Mouse (Mus musculus) neural tube, embryonic 15.5 days (tissue): ENCODE data around the gene Slc35b4. TPM values are rescaled to one million over a fixed set of nuclear protein-coding genes. Genes with fewer than 3 reads are reported as not detected.

Source experiments
- ATAC-seq: fragments of 200-750 bp; cut with Nextera tagmentation; 2 replicates; pipeline ENCODE4 v1.8.0; 2017; ENCODE audit warnings: mild to moderate bottlenecking, moderate TSS enrichment, moderate library complexity; ENCODE audit not compliant: low FRiP score
- H3K27ac ChIP-seq: fragments of 300-500 bp; sonication (generic); replicated peaks from 2 replicates; pipeline ENCODE4 v1.5.1; 2015; ENCODE audit warnings: mild to moderate bottlenecking, inconsistent platforms
- H3K27me3 ChIP-seq: fragments of 300-500 bp; sonication (generic); replicated peaks from 2 replicates; pipeline ENCODE4 v1.6.1; 2015; ENCODE audit warnings: inconsistent platforms
- H3K36me3 ChIP-seq: fragments of 300-500 bp; sonication (generic); 2 replicates; pipeline ENCODE4 v1.6.1; 2015; ENCODE audit warnings: inconsistent platforms
- H3K4me1 ChIP-seq: fragments of 300-500 bp; sonication (generic); 2 replicates; pipeline ENCODE4 v1.6.1; 2015; ENCODE audit warnings: inconsistent platforms
- H3K4me2 ChIP-seq: fragments of 300-500 bp; sonication (generic); 2 replicates; pipeline ENCODE4 v1.6.1; 2015; ENCODE audit warnings: inconsistent platforms, mild to moderate bottlenecking, moderate library complexity
- H3K4me3 ChIP-seq: fragments of 300-500 bp; sonication (generic); replicated peaks from 2 replicates; pipeline ENCODE4 v1.5.1; 2015; ENCODE audit warnings: mild to moderate bottlenecking, inconsistent platforms
- H3K9ac ChIP-seq: fragments of 300-500 bp; sonication (generic); replicated peaks from 2 replicates; pipeline ENCODE4 v1.6.1; 2015; ENCODE audit warnings: mild to moderate bottlenecking, inconsistent platforms
- H3K9me3 ChIP-seq: fragments of 300-500 bp; sonication (generic); replicated peaks from 2 replicates; pipeline ENCODE4 v1.6.1; 2016; ENCODE audit warnings: inconsistent platforms
- WGBS: fragments of 180-500 bp; shearing (Covaris S2); methylation state at CpG from one replicate; pipeline ENCODE4 v1.1.7; 2015; ENCODE audit warnings: mixed read lengths; 5-methylcytosine and 5-hydroxymethylcytosine counted together
- polyA plus RNA-seq: library from polyadenylated mRNA; unstranded; fragments of >200 nt; fragmentation: Nextera tagmentation; extraction: Ambion mirVana; gene quantifications from 2 replicates; pipeline ENCODE4 v1.2.1, GENCODE M21; 2015

Slc35b4 gene
- polyA plus RNA-seq, 1 experiment from 2014 or later, result 39.4 TPM

DNA sequence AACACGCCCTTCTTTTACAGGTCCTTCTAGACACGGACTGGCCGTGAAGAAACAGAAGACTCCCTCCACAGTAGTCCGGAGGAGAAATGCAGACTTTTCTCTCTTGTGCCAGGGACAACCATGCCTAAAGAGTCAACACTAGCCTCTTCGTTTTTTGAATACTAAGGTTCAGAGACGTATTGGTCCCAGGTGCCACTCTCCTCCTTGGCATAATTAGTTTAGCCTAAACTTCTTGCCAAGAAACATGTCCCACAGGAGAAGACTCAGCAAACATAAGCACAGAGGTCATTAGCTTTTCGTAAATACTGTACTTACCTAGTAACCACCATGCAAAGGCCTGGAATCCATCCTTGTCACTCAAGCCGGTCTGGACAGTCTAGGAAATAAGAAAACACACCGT, 13.9 kb downstream of the Slc35b4 start:
- H3K4me1 ChIP-seq, result no peaks in the 10 kb centered on the region
- H3K9me3 ChIP-seq, result no peaks in the 10 kb centered on the region
- no peaks in the 10 kb centered on the region for H3K27me3 ChIP-seq
- H3K27ac ChIP-seq, result no peak overlapping the region
- no peak for ATAC-seq
- no peak overlapping the region for H3K9ac ChIP-seq
- H3K36me3 ChIP-seq, result peaks cover 77% of the 10 kb centered on the region
- no peak overlapping the region for H3K4me3 ChIP-seq
- WGBS, result 86% methylated on average over 9 of the region's 9 CpGs
- H3K4me2 ChIP-seq, result no peak overlapping the region

DNA sequence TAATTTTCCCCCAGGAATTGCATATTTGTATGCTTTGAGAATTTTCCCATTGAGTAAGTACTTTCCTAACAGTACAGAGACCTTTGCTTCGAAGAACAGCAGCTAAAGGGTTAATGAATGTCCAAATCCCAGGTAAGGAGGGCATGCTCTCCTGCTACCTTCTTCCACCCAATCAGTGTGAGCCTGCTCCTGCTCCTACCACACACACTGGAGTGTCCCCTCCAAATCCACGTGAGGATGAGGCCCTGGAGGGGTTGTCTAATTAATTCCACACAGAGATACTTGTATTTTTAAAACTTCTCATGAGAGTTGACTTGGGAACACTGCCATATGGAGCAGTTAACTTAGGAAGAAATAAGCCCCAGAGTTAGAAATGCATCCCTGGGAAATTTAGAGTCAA, 14.3 kb downstream of the Slc35b4 start:
- no peak for ATAC-seq
- Histone ChIP-seq H3K27ac (no peak overlapping the region), H3K4me2 (no peak overlapping the region), H3K9me3 (no peaks in the 10 kb centered on the region), H3K27me3 (no peaks in the 10 kb centered on the region), H3K4me3 (no peak overlapping the region), H3K4me1 (no peaks in the 10 kb centered on the region), H3K9ac (no peak overlapping the region), H3K36me3 (peaks cover 81% of the 10 kb centered on the region)
- 74% methylated on average over 2 of the region's 2 CpGs for WGBS

- H3K9ac ChIP-seq, result no peak overlapping the region
- peaks cover 6% of the 10 kb centered on the region for H3K4me1 ChIP-seq
- no peak overlapping the region for H3K4me3 ChIP-seq
- no peaks in the 10 kb centered on the region for H3K9me3 ChIP-seq
- no peak overlapping the region for H3K4me2 ChIP-seq
- peaks cover 84% of the 10 kb centered on the region for H3K36me3 ChIP-seq
- H3K27me3 ChIP-seq, result no peaks in the 10 kb centered on the region
- H3K27ac ChIP-seq, result no peak overlapping the region
- WGBS, result 97% methylated on average over 7 of the region's 7 CpGs
- no peak for ATAC-seq
Observed at GRCm38 (mm10) chr6:34161511-34161910, 15.4 kb downstream of the Slc35b4 start.

- Histone ChIP-seq H3K36me3 (peaks cover 77% of the 10 kb centered on the region), H3K4me2 (no peak overlapping the region), H3K4me3 (no peak overlapping the region), H3K9ac (no peak overlapping the region), H3K9me3 (no peaks in the 10 kb centered on the region), H3K27ac (no peak overlapping the region), H3K27me3 (no peaks in the 10 kb centered on the region), H3K4me1 (peaks cover 10% of the 10 kb centered on the region)
- WGBS, result 96% methylated on average over 7 of the region's 7 CpGs
- no peak for ATAC-seq
Observed at GRCm38 (mm10) chr6:34160816-34161310, 16.0 kb downstream of the Slc35b4 start.

- no peak for ATAC-seq
- Histone ChIP-seq H3K36me3 (peaks cover 71% of the 10 kb centered on the region), H3K27me3 (no peaks in the 10 kb centered on the region), H3K4me2 (no peak overlapping the region), H3K9me3 (no peaks in the 10 kb centered on the region), H3K9ac (no peak overlapping the region), H3K4me3 (no peak overlapping the region), H3K27ac (no peak overlapping the region), H3K4me1 (peaks cover 10% of the 10 kb centered on the region)
- 91% methylated on average over 23 of the region's 23 CpGs for WGBS
Observed at GRCm38 (mm10) chr6:34159998-34160815, 16.7 kb downstream of the Slc35b4 start.

- peaks cover 52% of the 10 kb centered on the region for H3K36me3 ChIP-seq
- no peak overlapping the region for H3K4me2 ChIP-seq
Observed at GRCm38 (mm10) chr6:34156841-34157748, 19.8 kb downstream of the Slc35b4 start.

DNA sequence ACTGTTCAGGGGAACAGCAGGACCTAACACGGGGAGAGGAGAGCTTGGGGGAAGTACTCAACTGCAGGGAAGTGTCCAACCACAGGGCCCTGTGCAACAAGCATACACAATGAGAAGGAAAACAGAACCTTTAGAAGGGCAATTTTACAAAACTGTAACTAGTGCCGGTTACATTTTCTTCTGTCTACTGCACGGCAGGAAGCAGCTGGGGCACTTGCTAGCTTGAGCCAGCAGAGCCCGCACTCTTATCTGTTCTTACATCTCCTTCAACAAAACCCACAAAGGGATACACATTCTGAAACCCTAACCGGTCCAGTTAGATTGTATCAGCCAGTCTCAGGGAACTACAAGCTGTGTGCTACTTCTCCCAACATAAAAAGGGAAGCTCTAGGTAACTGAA, 20.9 kb downstream of the Slc35b4 start:
- Histone ChIP-seq H3K4me3 (no peak overlapping the region), H3K9ac (no peak overlapping the region), H3K27ac (no peak overlapping the region), H3K9me3 (no peaks in the 10 kb centered on the region), H3K36me3 (peaks cover 43% of the 10 kb centered on the region), H3K4me2 (no peak overlapping the region), H3K27me3 (no peaks in the 10 kb centered on the region), H3K4me1 (peaks cover 27% of the 10 kb centered on the region)
- WGBS, result 66% methylated on average over 5 of the region's 5 CpGs
- no peak for ATAC-seq

More at GRCm38 (mm10) chr6:34156841-34157748, 19.8 kb downstream of the Slc35b4 start:
- H3K4me1 ChIP-seq, result peaks cover 27% of the 10 kb centered on the region
- no peak for ATAC-seq
- H3K4me3 ChIP-seq, result no peak overlapping the region
- H3K27me3 ChIP-seq, result no peaks in the 10 kb centered on the region
- H3K27ac ChIP-seq, result no peak overlapping the region
- H3K9me3 ChIP-seq, result no peaks in the 10 kb centered on the region
- 78% methylated on average over 14 of the region's 14 CpGs for WGBS
- H3K9ac ChIP-seq, result no peak overlapping the region

GRCm38 (mm10) chr6:34155137-34155804, 21.6 kb downstream of the Slc35b4 start:
- 92% methylated on average over 15 of the region's 15 CpGs for WGBS
- Histone ChIP-seq H3K36me3 (peaks cover 35% of the 10 kb centered on the region), H3K27ac (no peak overlapping the region), H3K4me2 (no peak overlapping the region), H3K4me1 (peaks cover 27% of the 10 kb centered on the region), H3K9ac (no peak overlapping the region), H3K27me3 (no peaks in the 10 kb centered on the region), H3K9me3 (no peaks in the 10 kb centered on the region), H3K4me3 (no peak overlapping the region)
- no peak for ATAC-seq

- peak overlapping the region; percentile 60 for H3K27ac ChIP-seq
- H3K36me3 ChIP-seq, result peaks cover 26% of the 10 kb centered on the region
- no peaks in the 10 kb centered on the region for H3K9me3 ChIP-seq
- H3K4me2 ChIP-seq, result no peak overlapping the region
- ATAC-seq, result no peak
- H3K9ac ChIP-seq, result no peak overlapping the region
- H3K4me1 ChIP-seq, result peaks cover 27% of the 10 kb centered on the region
- no peak overlapping the region for H3K4me3 ChIP-seq
- H3K27me3 ChIP-seq, result no peaks in the 10 kb centered on the region
- WGBS, result 50% methylated on average over 3 of the region's 3 CpGs
Observed at GRCm38 (mm10) chr6:34154202-34154601, 22.7 kb downstream of the Slc35b4 start.

GRCm38 (mm10) chr6:34153069-34154052, 23.6 kb downstream of the Slc35b4 start:
- WGBS, result 45% methylated on average over 18 of the region's 18 CpGs
- H3K36me3 ChIP-seq, result peaks cover 18% of the 10 kb centered on the region
- no peaks in the 10 kb centered on the region for H3K9me3 ChIP-seq
- H3K4me3 ChIP-seq, result no peak overlapping the region
- peak overlapping the region; percentile 60 for H3K27ac ChIP-seq
- H3K9ac ChIP-seq, result no peak overlapping the region
- peaks cover 27% of the 10 kb centered on the region for H3K4me1 ChIP-seq
- no peaks in the 10 kb centered on the region for H3K27me3 ChIP-seq
- H3K4me2 ChIP-seq, result no peak overlapping the region; the same call in 1 of the 2 replicates
- no peak for ATAC-seq
